Mouse (Mus musculus) brain, embryonic 14.5 days (tissue): ENCODE data around the gene Tmem45b.

Source experiments
- CTCF ChIP-seq: fragments of 200-500 bp; IDR thresholded peaks from 2 replicates; pipeline ENCODE4 v1.5.1; 2012; ENCODE audit warnings: inconsistent platforms, mild to moderate bottlenecking, moderate library complexity, borderline replicate concordance; ENCODE audit not compliant: insufficient read depth, insufficient read length; ENCODE audit errors: extremely low read depth
- POLR2A ChIP-seq: fragments of 200-500 bp; IDR thresholded peaks from 2 replicates; pipeline ENCODE4 v1.6.1; 2012; ENCODE audit warnings: mild to moderate bottlenecking, inconsistent platforms, borderline replicate concordance; ENCODE audit not compliant: poor library complexity, insufficient read depth, insufficient read length, severe bottlenecking; ENCODE audit errors: extremely low read depth

DNA sequence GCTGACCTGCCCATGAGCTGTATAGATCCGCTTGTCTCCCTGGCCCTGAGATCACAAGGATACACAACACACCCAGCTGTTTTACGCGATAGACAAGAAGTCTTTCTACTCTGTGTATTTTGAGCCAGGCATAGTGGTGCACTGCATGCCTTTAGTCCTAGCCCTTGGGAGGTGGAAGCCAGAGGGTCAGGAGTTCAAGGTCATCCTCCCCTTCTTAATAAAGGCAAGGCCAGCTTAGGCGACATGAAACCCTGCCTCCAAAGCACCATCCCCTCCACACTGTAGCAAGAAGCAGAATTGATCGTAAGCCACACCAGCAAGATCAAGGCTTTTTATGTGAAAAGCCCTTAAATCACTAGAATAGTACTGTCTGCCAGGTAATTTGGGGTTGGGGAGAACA, 32.5 kb downstream of the Tmem45b start:
- no peak for TF ChIP-seq CTCF
- TF ChIP-seq POLR2A, result no peak
